Mouse (Mus musculus): Measurements from ENCODE around the gene Lrrc55. TPM values are rescaled to one million over a fixed set of nuclear protein-coding genes. Genes with fewer than 3 reads are reported as not detected.

Gene Lrrc55
- total RNA-seq, 2 experiments from 2014 or later: 3.9 to 7.3 TPM

DNA sequence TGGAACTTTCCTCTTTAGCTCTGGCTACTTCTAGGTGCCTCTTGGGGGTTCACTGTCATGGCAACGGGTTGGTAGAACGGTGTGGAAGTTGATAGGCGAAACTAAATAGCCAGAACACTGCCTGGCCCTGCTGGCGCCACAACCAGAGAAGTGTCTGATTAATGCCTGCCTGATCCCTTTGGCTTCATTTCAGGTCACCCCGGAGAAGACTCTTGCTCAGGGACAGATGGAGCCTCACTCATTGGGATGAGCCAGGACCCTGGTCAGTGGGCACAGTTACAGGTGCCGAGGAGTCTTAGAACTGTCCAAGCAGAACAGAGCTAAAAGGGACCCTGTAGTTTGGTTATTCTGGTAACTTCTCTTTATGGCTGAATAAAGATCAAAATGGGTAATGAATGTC is 23.5 kb downstream of the Lrrc55 start:
- intact Hi-C loops (cut with DNase I; ENCODE audit: low total_unique reads): no loop called here
- no peak for DNase-seq

DNA sequence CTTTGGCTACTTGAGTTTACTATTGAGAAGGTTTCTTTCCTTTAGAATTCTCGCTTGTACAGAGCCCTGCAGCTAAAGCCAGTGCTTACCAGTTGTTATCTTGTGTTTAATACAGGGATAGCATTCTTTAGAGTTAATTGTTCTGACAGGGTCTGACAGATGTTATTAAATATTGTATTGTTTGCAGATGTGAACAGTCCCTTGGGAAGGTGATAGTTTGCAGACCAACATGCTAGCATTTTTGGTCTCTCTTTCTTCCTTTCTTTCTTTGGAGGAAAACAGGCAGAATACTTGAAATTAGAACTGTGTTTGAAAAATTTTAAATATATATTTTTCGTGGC is 24.3 kb downstream of the Lrrc55 start:
- DNase-seq: no peak

DNA sequence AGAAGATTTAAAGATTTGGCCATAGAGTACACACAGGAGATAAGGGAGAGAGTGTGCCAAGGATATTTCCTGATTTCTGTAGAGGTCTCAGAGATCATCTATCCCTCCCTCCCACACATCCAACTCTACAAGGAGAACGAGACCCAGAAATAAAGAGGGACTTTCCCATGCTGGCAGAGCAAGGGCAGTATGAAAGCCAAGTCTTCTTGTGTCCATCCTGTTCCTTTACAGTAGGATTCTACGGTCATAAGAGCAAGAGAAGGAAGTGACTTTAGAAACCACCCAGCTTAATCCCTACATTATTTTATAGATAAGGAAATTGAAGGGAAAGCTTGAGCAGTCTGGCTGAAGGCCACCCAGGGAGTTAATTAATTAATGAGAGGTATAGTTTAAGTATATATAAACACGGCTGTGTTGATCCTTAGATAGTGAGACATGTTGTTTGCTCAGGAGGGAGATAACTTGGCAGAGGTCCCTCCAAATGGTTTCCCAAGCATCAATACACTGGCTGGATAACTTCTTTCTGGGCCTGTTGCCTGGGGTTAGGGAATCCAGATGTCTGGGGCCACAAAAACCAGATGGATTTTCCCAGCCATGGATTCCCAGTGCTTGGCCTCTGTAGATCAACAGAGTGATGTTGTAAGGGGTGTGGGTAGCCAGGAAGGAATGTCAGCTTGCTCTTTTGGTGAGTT is 24.8 kb downstream of the Lrrc55 start:
- intact Hi-C loops (cut with DNase I; ENCODE audit: low total_unique reads): no loop called here
- DNase-seq: peak; percentile 72

More for the DNA sequence above, 24.3 kb downstream of the Lrrc55 start:
- intact Hi-C loops (cut with DNase I; ENCODE audit: low total_unique reads): no loop called here

DNA sequence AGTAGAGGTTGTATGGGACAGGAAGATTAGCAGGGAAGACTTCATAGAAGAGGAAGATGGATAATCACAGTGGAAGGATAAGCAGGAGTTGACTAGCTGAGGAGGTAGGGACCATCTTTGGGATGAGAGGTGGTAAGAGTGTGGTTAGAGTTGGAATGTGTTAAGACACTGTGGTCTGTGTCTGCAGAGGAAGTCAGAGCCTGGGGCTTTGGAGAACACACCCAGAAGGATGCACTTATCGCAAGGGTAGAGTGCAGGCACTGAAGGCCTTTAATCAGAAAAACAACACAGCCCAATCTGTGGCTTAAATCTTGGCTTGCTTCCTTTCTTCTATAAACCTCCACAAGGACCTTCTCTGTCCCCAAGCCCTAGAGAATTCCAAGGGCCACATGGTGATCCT is 28.7 kb downstream of the Lrrc55 start:
- intact Hi-C loops (cut with DNase I; ENCODE audit: low total_unique reads): no loop called here
- no peak for DNase-seq

DNA sequence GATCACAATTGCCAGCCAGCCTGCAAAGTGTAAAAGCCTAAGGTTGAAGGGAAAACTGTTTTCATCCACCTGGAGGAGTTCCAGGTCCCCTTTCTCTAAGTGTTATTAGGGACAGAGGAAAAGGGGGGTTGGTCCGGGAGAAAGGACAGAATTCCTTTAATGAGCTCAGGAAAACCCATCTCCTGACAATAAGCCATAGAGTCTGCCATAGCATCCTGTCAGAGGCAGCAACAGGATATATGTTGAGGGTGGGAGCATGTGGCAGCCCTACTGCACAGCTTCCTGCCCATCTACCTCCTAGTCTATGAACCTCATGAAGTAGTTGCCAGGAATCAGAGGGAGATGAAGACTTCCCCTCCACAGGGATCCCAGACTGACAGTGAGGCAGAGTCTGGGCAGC is 29.4 kb downstream of the Lrrc55 start:
- DNase-seq: no peak
- intact Hi-C loops (cut with DNase I; ENCODE audit: low total_unique reads): no loop called here

DNA sequence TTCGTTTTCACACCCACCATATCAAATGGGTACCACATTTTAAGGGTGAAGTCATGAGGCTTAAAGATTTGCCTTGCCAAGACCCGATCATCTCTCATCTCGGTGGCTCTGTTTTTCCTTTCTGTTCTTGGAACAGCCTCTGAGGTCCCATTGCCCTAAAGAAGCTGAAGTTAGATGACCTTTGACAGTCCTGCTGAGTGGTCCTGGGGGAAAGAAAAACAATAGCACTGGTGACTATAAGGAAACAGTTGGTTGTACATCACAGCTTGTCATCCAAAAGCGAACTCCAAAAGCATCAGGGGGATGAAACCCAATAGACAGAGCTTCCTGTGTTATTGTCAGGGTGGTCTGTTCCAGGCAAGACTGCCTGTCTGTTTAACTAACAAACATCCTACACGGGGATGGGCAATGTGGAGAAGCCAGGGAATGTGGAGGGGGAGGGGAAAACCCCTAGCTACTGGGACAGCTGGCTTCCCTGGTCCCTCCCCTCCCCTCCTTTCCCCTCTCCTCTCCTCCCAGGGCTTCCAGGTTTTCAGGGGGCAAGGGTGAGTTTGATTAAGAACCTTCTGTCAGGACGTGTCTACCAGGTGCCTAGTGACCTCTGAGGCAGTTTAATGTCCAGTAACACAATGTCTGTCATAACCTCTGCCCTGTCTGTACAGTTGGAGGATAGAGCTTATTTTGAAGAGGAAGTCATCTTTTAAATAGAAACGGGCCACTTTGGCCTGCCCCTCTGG is 33.5 kb downstream of the Lrrc55 start:
- intact Hi-C loops (cut with DNase I; ENCODE audit: low total_unique reads): no loop called here
- no peak for DNase-seq

DNA sequence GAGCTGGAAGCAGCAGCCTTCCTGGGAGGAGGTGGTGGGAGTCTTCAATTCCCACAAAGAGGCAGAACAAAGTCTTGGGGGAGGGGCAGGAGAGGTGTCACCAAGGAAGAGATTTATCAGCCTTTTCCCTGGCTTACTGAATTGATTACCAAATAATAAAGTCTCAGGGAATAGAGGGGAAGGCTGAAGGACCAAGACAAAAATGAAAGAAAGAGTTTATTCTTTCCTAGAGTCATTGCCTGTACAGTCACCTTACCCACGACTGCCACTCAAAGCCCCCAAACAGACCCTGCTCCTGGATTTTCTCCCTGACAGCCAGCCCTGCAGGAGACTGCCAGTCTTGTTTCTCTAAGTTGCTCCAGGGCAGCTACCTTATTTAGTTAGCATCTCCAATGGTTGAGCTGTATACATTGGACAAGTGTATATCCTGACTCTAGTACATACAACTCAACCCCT is 35.3 kb downstream of the Lrrc55 start:
- intact Hi-C loops (cut with DNase I; ENCODE audit: low total_unique reads): no loop called here
- DNase-seq: no peak

DNA sequence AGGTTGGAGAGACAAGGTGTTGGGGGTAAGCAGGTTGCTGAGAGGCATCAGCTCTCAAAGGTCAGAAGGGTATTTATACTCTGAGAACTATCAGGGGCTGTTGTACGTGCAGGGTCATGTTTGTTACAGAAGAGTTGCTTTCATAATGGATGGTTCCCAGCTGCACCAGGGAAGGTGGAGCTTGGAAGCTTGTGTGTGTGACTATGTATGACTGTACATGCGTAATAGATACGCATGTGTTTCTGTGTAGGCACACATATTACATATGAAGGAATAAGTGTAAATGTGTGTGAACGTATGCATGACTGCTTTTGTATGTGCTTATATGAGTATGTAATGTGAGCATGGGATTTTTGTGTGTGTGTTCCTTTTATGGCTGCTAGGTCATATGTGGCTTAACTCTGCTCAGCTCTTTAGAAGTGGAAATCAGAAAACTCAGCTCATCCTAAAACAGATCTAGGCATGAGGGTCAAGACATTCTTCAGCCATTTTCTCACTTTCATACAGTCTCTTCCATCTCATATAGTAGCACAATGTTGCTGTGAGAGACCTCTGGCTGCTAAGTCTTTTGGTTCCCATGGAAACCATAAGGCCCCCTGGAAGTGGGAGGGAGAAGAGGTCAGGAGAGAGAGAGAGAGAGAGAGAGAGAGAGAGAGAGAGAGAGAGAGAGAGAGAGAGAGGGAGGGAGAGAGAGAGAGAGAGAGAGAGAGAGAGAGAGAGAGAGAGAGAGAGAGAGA is 35.9 kb downstream of the Lrrc55 start:
- intact Hi-C loops (cut with DNase I; ENCODE audit: low total_unique reads): no loop called here

DNA sequence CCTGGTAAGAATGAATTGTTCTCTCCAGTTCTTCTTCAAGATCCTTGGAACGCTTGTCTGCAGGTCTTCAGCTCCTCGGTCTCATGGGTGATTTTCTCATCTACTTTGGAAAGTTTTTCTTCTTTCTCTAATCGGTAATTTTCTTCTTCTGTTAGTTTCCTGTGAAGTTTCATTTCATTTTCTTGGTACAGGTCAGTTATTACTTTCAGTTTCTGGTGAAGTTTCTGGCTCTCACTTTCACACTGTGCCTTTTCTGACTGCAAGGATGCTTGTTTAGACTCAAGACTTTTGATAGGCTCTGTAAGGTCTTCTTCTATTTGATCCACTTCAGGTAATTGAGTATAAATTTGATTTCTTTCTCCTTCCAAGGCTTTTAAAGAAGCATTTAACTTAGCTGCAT is 39.6 kb downstream of the Lrrc55 start:
- intact Hi-C loops (cut with DNase I; ENCODE audit: low total_unique reads): no loop called here
- DNase-seq: no peak

More for the DNA sequence above, 35.9 kb downstream of the Lrrc55 start:
- no peak for DNase-seq

DNA sequence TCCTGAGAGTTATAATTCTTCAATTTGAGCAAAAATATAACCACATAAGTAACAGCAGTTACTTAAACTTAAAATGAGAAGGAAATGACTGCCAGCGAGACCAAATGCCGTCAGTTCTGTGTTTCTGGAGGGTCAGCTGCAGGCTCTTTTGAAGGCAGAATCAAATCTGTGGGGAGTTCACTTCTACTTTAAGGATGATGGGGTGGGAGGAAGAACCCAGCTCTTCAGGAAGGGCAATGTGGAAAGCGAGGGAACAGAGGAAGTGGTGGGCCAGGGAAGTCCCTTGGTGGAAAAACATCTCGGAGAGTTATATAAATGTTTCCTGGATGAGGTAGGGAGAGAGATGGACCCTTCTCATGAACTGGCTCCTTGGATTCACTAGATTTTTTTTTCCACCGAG is 40.9 kb downstream of the Lrrc55 start:
- DNase-seq: no peak
- intact Hi-C loops (cut with DNase I; ENCODE audit: low total_unique reads): no loop called here

DNA sequence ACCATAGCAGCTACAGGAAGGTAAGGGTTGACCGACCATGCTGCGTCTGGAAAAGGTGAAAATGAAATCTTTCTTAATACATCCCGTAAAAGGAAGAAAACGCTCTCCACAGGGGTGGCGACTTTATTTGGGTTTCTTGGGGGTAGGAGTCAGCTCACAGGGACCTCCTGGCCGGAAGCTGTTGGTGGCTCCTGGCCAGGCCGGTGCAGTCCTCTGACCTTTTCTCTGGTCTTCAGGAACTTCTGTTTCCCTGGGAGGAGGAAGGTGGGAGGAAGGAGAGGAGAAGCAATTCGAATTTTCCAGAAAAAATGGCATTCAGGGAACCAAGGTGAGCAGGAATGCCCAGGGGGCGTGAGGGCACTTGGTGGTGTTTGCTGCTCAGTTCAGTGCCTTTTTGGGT is 41.7 kb downstream of the Lrrc55 start:
- no peak for DNase-seq
- intact Hi-C loops (cut with DNase I; ENCODE audit: low total_unique reads): no loop called here

DNA sequence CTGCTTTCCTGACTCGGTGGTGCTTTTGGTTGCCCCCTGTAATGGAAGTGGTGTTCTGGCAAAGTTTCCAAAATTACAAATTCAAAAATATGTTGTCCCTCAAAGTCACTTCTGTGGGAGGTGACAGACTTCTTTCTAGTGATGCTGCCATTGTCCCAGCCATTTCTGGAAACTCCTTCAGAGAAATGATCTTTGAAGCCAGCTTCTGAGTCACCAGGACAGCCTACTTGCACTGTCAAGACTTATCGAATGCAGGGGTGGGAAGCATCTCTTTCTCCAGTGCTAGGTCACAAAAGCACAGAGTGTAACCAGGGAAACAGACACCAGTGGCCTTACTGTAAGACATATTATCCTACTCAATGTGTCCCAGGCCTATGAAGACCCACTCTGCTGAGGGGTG is 45.8 kb downstream of the Lrrc55 start:
- intact Hi-C loops (cut with DNase I; ENCODE audit: low total_unique reads): no loop called here
- DNase-seq: no peak

DNA sequence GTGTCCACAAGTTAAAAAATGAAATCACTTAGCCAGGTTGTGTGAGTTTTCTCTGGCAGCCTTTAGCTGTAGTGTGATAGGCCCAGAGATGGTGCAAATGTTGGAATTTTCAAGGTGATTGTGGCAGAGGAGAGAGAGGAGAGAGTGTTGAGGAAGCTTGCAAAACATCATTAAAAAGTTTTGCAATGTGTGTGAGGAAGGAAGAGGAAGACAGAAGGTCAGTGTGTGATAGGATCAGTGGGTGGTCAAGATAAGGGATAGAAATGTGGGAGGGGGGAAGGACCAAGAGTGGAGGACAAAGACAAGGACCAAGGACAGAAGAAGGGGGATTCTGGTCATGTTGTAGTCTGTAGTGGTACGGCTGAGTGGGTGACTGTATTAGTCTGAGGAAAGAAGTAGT is 46.6 kb downstream of the Lrrc55 start:
- no peak for DNase-seq
- intact Hi-C loops (cut with DNase I; ENCODE audit: low total_unique reads): no loop called here

DNA sequence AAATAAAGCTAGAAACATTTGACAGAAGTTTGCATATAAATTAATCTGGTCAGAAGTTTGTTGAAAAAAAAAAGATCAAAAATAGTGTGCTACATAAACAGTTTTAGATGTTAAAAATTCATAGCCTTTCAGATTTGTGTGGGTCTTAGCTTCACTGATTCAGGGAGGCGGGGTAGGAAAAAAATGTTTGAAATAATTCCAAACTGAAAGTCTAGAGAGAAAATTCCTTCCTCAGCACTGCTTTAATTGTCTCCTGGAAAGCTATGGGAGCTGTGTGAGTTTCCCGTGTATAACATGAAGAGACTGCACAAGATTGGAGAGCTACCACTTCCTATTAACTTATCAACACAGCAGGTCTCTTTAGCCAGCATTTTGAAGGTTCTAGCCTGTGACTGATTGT is 49.5 kb downstream of the Lrrc55 start:
- intact Hi-C loops (cut with DNase I; ENCODE audit: low total_unique reads): no loop called here
- DNase-seq: no peak

DNA sequence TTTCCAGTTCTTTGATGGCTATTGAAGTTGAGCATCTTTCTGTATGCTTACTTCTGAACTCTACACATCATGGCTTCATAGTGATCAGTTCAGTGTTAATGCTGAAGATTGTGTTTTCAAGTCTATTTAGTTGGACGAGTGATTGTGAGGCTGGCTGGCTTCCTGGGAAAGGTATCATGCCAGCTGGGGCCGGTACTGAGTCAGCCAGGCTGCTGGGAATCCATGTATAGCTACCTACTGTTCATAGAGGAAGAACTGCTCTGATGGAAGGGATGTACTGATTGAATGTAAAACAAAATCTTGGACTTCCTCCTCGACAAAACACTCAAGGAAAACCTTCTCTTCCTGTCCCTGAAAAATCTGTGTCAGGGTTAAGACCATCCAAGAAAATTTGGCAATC is 51.7 kb downstream of the Lrrc55 start:
- intact Hi-C loops (cut with DNase I; ENCODE audit: low total_unique reads): no loop called here
- no peak for DNase-seq

DNA sequence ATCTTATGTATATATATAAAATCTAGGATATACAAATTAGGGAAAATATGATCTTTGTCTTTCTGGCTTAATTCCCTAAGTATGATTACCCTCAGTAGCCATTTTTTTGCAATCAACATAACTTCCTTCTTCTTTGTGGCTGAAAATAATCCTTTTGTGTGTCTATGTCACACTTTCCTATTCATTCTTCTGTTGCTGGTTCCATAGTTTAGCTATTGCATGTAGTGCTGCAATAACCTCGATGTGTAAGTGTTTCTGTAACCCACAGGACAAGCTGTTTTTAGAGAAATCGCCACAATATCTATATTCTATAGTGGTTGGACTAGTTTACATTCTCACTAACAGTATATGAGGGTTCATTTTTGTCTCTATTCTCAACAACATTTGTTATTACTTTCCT is 52.1 kb downstream of the Lrrc55 start:
- intact Hi-C loops (cut with DNase I; ENCODE audit: low total_unique reads): no loop called here
- DNase-seq: no peak

DNA sequence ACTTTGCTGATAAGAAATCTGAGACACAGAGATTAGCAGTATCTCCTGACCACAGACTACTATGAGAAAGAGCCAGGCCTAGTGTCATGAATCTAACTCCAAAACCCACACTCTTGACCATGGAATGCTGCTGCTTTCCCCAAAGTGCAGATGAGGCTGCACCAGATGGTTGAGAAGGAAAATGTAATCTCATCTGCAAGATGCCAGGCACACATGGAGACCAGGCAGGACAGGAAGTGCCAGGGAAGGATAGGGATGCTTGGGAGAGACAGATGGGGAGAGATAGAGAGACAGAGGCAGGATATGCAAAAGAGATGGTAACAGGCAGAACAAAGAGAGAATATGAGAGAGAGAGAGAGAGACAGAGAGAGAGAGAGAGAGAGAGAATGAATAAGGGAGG is 56.2 kb downstream of the Lrrc55 start:
- DNase-seq: no peak
- intact Hi-C loops (cut with DNase I; ENCODE audit: low total_unique reads): no loop called here

DNA sequence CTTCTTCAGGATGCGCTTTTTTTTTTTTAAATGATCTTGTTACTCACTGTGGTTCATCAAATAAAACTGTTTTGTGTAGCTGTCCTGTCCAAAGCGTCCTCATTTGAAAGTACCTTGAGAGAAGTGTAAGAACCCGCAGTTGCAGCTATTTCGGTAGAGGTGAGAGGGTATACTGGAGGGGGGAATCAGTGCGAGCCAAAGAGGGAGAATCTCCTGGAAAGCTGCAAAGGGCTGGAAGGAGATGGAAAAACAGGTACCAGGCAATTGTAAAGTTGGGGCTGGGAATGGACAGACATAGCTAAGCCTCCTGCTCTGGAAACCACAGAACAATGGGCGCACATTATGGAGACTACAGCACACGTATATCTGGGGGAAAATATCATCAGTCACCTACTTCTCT is 57.2 kb downstream of the Lrrc55 start:
- DNase-seq: no peak
- intact Hi-C loops (cut with DNase I; ENCODE audit: low total_unique reads): no loop called here

DNA sequence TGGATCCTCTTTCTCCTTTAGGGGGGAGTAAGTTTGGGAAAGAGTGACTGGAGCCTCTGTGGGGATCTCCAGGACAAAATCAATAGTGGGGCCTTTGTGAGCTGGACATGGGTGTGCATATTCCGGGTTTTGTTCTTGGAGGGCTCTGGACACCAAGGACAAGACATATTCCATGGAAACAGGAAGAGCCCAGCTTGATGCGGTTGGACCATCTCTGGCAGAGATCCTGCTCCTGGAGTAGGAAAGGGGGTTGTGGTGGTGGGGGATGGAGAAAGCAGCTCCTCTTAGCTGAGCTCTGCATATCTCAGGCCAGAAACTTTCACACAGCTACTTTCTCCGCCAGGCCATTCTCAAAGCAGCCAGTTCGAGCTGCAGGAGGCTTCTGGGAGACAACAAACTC is 57.6 kb downstream of the Lrrc55 start:
- intact Hi-C loops (cut with DNase I; ENCODE audit: low total_unique reads): no loop called here
- DNase-seq: no peak

DNA sequence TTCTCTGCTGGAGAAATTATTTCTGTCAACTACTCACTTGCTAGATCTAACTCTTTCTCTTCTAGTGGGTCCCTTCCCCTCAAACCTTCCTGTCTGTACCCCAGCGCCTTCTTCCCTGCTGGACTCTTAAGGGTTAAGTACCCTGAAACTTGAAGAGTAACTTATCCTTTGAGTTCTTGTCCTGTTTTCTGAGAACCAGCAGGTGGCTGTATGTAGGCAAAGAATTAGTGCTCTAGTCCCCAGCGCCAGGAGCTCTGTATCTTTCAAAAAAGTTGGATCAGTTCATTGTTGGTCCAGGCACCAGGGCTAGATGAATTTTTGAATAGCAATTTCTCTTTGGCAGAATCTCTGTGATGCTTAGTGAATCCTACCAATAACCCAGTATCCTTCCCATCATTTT is 58.9 kb downstream of the Lrrc55 start:
- intact Hi-C loops (cut with DNase I; ENCODE audit: low total_unique reads): no loop called here
- no peak for DNase-seq

DNA sequence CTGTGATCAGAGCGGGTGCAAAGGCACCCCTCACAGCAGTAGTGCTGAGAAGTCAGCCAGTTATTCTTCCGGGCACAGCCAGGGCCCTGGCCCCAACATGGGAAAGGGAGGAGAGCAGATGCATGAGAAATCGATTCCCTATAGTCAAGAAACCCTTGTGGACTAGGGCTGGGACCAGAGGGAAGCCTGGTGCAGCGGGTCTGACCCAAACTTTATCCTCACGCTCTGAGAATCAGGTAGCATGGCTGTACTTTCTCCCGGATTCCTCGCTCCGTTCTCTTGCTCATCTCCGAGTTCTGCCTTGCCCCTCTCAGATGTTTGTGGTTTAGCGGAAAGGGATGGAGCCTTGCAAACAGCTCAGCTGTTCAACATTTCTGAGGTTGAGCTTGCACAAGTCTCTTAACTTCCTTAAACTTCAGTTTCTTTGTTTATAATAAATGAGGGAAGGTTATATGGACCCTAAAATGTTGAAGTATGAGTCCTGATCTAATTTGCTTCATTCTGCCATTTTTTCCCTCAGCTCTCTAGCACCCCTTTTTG is 59.3 kb downstream of the Lrrc55 start:
- intact Hi-C loops (cut with DNase I; ENCODE audit: low total_unique reads): no loop called here
- DNase-seq: no peak

Measured in gastrocnemius, postnatal 14 days (tissue).